Mouse (Mus musculus) midbrain, embryonic 16.5 days (tissue): ENCODE measurements at regions not wholly inside any gene's neighbourhood (a gene's known extent, or its start where the extent isn't known, plus 50 kb on each side); places are given as distances from the start of the nearest gene placed in this dataset.

Source experiments
- ATAC-seq: fragments of 200-750 bp; cut with Nextera tagmentation; 2 replicates; pipeline ENCODE4 v1.8.0; 2017; ENCODE audit warnings: moderate TSS enrichment
- H3K27ac ChIP-seq: fragments of 300-500 bp; sonication (generic); 2 replicates; pipeline ENCODE4 v1.5.1; 2014; ENCODE audit warnings: mild to moderate bottlenecking, low read length, mixed read lengths
- H3K27me3 ChIP-seq: fragments of 300-500 bp; sonication (generic); 2 replicates; pipeline ENCODE4 v1.6.1; 2014; ENCODE audit warnings: low read depth, low read length, mixed read lengths; ENCODE audit not compliant: control insufficient read depth, insufficient read depth
- H3K36me3 ChIP-seq: fragments of 300-500 bp; sonication (generic); 2 replicates; pipeline ENCODE4 v1.6.1; 2014; ENCODE audit warnings: mild to moderate bottlenecking, low read length, moderate library complexity, mixed read lengths; ENCODE audit not compliant: control insufficient read depth, insufficient read depth
- H3K4me1 ChIP-seq: fragments of 300-500 bp; sonication (generic); 2 replicates; pipeline ENCODE4 v1.6.1; 2014; ENCODE audit warnings: mild to moderate bottlenecking, low read length, mixed read lengths; ENCODE audit not compliant: control insufficient read depth, insufficient read depth
- H3K4me2 ChIP-seq: fragments of 300-500 bp; sonication (generic); 2 replicates; pipeline ENCODE4 v1.6.1; 2014; ENCODE audit warnings: mild to moderate bottlenecking, low read length, mixed read lengths
- H3K4me3 ChIP-seq: fragments of 300-500 bp; sonication (generic); 2 replicates; pipeline ENCODE4 v1.5.1; 2014; ENCODE audit warnings: low read depth, mild to moderate bottlenecking, low read length, moderate library complexity, mixed read lengths
- H3K9ac ChIP-seq: fragments of 300-500 bp; sonication (generic); 2 replicates; pipeline ENCODE4 v1.6.1; 2014; ENCODE audit warnings: low read depth, low read length, mixed read lengths
- H3K9me3 ChIP-seq: fragments of 300-500 bp; sonication (generic); replicated peaks from 2 replicates; pipeline ENCODE4 v1.6.1; 2014; ENCODE audit warnings: mild to moderate bottlenecking, low read length, mixed read lengths; ENCODE audit not compliant: control insufficient read depth, poor library complexity, severe bottlenecking
- WGBS: fragments of 180-500 bp; shearing (Covaris S2); extraction: QIAGEN DNeasy Blood & Tissue Kit; methylation state at CpG from one replicate; pipeline ENCODE4 v1.1.7; 2014; 5-methylcytosine and 5-hydroxymethylcytosine counted together

GRCm38 (mm10) chr10:87432306-87432705, 61.2 kb downstream of the Ascl1 start:
- no peaks in the 10 kb centered on the region for H3K36me3 ChIP-seq
- no peak overlapping the region for H3K9ac ChIP-seq
- H3K9me3 ChIP-seq: no peaks in the 10 kb centered on the region
- no peak overlapping the region for H3K27ac ChIP-seq
- H3K4me1 ChIP-seq: no peaks in the 10 kb centered on the region
- no peak overlapping the region for H3K4me2 ChIP-seq
- no peak overlapping the region for H3K4me3 ChIP-seq
- no peak for ATAC-seq
- H3K27me3 ChIP-seq: no peaks in the 10 kb centered on the region
- WGBS: 75% methylated on average over 4 of the region's 4 CpGs

- H3K27me3 ChIP-seq: no peaks in the 10 kb centered on the region
- ATAC-seq: peak; percentile 85
- H3K9me3 ChIP-seq: no peaks in the 10 kb centered on the region
- H3K4me2 ChIP-seq: peak overlapping the region; percentile 15; the same call in 1 of the 2 replicates
- no peaks in the 10 kb centered on the region for H3K36me3 ChIP-seq
- no peak overlapping the region for H3K9ac ChIP-seq
- peaks cover 6% of the 10 kb centered on the region for H3K4me1 ChIP-seq
- H3K27ac ChIP-seq: peak overlapping the region; percentile 32; the same call in 1 of the 2 replicates
- no peak overlapping the region for H3K4me3 ChIP-seq
- WGBS: 10% methylated on average over 6 of the region's 6 CpGs
These were observed 73.5 kb downstream of the Ascl1 start for GRCm38 (mm10) chr10:87419940-87420385.

GRCm38 (mm10) chr10:87419245-87419939, 74.1 kb downstream of the Ascl1 start:
- H3K4me1 ChIP-seq: peaks cover 6% of the 10 kb centered on the region
- H3K9ac ChIP-seq: no peak overlapping the region
- peak overlapping the region; percentile 31 for H3K27ac ChIP-seq
- peak; percentile 71 for ATAC-seq
- H3K27me3 ChIP-seq: no peaks in the 10 kb centered on the region
- H3K4me2 ChIP-seq: peak overlapping the region; percentile 15; the same call in 1 of the 2 replicates
- H3K4me3 ChIP-seq: no peak overlapping the region
- H3K36me3 ChIP-seq: no peaks in the 10 kb centered on the region
- no peaks in the 10 kb centered on the region for H3K9me3 ChIP-seq
- WGBS: 7% methylated on average over 7 of the region's 7 CpGs

GRCm38 (mm10) chr10:87394296-87394921, 99.1 kb downstream of the Ascl1 start:
- Histone ChIP-seq H3K4me3 (no peak overlapping the region), H3K27ac (no peak overlapping the region), H3K36me3 (no peaks in the 10 kb centered on the region), H3K9me3 (no peaks in the 10 kb centered on the region), H3K4me2 (no peak overlapping the region), H3K27me3 (no peaks in the 10 kb centered on the region), H3K4me1 (no peaks in the 10 kb centered on the region; the same call in 1 of the 2 replicates), H3K9ac (no peak overlapping the region)
- ATAC-seq: no peak
- 45% methylated on average over 15 of the region's 15 CpGs for WGBS

GRCm38 (mm10) chr10:87389148-87389547, 104.3 kb downstream of the Ascl1 start:
- no peaks in the 10 kb centered on the region; the same call in 1 of the 2 replicates for H3K4me1 ChIP-seq
- H3K4me3 ChIP-seq: no peak overlapping the region
- H3K9me3 ChIP-seq: no peaks in the 10 kb centered on the region
- no peak overlapping the region for H3K27ac ChIP-seq
- H3K27me3 ChIP-seq: no peaks in the 10 kb centered on the region
- no peak overlapping the region for H3K9ac ChIP-seq
- no peak overlapping the region for H3K4me2 ChIP-seq
- no peak for ATAC-seq
- WGBS: 30% methylated on average over 2 of the region's 2 CpGs
- no peaks in the 10 kb centered on the region for H3K36me3 ChIP-seq

GRCm38 (mm10) chr10:87385276-87385675, 108.2 kb downstream of the Ascl1 start:
- H3K4me3 ChIP-seq: no peak overlapping the region
- no peak overlapping the region for H3K9ac ChIP-seq
- no peak overlapping the region for H3K27ac ChIP-seq
- ATAC-seq: no peak
- H3K36me3 ChIP-seq: no peaks in the 10 kb centered on the region
- H3K4me1 ChIP-seq: no peaks in the 10 kb centered on the region; the same call in 1 of the 2 replicates
- no peak overlapping the region for H3K4me2 ChIP-seq
- WGBS: 95% methylated on average over 4 of the region's 4 CpGs
- no peaks in the 10 kb centered on the region for H3K9me3 ChIP-seq
- no peaks in the 10 kb centered on the region for H3K27me3 ChIP-seq

- Histone ChIP-seq H3K4me3 (no peak overlapping the region), H3K4me1 (no peaks in the 10 kb centered on the region; the same call in 1 of the 2 replicates), H3K9me3 (no peaks in the 10 kb centered on the region), H3K4me2 (no peak overlapping the region), H3K9ac (no peak overlapping the region), H3K27me3 (no peaks in the 10 kb centered on the region), H3K27ac (no peak overlapping the region), H3K36me3 (no peaks in the 10 kb centered on the region)
- no peak for ATAC-seq
- WGBS: 75% methylated on average over 9 of the region's 9 CpGs
These were observed 108.8 kb downstream of the Ascl1 start for GRCm38 (mm10) chr10:87384606-87385206.

- peak; percentile 84 for ATAC-seq
- 16% methylated on average over 19 of the region's 19 CpGs for WGBS
- Histone ChIP-seq H3K27me3 (no peaks in the 10 kb centered on the region), H3K9ac (peak overlapping the region; percentile 10; the same call in 1 of the 2 replicates), H3K4me3 (peak overlapping the region; percentile 2; the same call in 1 of the 2 replicates), H3K4me1 (peaks cover 11% of the 10 kb centered on the region; the same call in 1 of the 2 replicates), H3K27ac (peak overlapping the region; percentile 47), H3K4me2 (peak overlapping the region; percentile 54), H3K9me3 (no peaks in the 10 kb centered on the region), H3K36me3 (no peaks in the 10 kb centered on the region)
These were observed 141.9 kb downstream of the Ascl1 start for GRCm38 (mm10) chr10:87351400-87352172.
